Mouse (Mus musculus): ENCODE measurements around the gene Mtmr12. TPM values are rescaled to one million over a fixed set of nuclear protein-coding genes. Genes with fewer than 3 reads are reported as not detected.

Mtmr12 gene
- polyA plus RNA-seq, 1 experiment, result 30.5 TPM

DNA sequence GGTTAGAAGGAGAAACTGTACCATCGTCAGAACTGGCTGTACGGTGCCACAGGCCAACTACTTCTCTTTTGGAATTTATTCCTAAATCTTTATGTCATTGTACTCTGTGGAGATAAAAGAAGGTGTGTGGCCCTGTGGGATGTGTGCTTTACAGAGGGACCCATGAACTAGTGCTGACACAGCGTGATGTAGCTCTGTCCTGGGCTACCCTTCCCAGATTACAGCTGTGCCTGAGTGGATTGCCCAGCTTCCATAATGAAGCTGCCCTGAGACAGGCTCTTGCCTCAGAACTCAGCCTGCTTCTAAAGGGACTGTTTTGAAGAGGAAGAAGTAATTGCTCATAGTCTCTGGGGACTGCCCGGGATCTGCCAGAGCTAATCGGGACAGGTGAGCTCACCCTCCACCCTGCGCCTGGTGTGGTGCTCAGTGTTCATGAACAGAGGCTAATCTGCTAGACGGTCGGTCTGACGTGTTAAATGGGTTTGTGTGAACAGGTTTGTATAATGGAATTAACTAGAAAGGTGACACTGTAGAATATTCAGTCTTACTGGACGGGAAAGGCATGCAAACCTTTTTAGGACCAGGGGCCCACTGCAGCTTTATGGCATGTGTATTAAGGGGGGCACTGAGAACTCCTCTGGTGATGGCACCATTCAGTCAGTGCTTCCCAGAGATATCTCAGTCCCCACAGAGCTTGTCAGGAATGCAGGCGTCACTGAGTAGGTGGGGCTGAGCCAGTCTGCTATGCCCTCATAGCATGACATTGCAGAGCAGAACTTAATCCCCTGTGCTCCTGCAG lies 41.7 kb downstream of the Mtmr12 start:
- TF ChIP-seq CTCF (IDR thresholded peaks at IDR 0.05; ENCODE audit: extremely low read depth, insufficient read depth, low read length) (no peak), POLR2A (IDR thresholded peaks at IDR 0.05; ENCODE audit: extremely low read depth, insufficient read depth, low read length) (no peak)
- H3K27ac ChIP-seq (ENCODE audit: insufficient read depth, low read length), result peak overlapping the region; percentile 87
- H3K4me1 ChIP-seq (ENCODE audit: control insufficient read depth, insufficient read depth, low read length), result peaks cover 20% of the 10 kb centered on the region
- no peak overlapping the region for H3K4me3 ChIP-seq (ENCODE audit: insufficient read depth, low read length)

DNA sequence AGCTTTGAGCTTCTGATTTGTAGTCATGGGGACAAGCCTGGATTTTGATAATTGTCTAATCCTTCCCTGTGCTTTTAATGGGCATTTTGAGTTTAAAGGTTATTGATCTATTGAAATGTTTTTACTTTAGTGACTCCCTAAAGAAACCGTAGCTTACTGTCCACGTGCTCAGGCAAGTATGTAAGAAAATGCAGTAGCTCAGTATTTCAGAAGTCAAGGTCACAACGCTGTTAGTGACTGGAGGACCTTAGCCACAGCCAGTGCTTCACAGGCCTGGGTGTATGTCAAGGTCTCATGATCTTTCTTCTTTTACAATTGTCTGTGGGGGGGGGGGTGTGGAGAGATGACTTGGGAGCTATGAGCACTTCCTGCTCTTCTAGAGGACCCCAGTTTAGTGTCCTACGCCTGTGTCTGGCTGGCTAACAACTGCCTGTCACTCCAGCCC lies 42.4 kb downstream of the Mtmr12 start:
- no peak for TF ChIP-seq POLR2A (IDR thresholded peaks at IDR 0.05; ENCODE audit: extremely low read depth, insufficient read depth, low read length)
- no peak for TF ChIP-seq CTCF (IDR thresholded peaks at IDR 0.05; ENCODE audit: extremely low read depth, insufficient read depth, low read length)
- peaks cover 20% of the 10 kb centered on the region for H3K4me1 ChIP-seq (ENCODE audit: control insufficient read depth, insufficient read depth, low read length)
- H3K27ac ChIP-seq (ENCODE audit: insufficient read depth, low read length), result peak overlapping the region; percentile 87; the same call in 1 of the 2 replicates
- H3K4me3 ChIP-seq (ENCODE audit: insufficient read depth, low read length), result no peak overlapping the region

DNA sequence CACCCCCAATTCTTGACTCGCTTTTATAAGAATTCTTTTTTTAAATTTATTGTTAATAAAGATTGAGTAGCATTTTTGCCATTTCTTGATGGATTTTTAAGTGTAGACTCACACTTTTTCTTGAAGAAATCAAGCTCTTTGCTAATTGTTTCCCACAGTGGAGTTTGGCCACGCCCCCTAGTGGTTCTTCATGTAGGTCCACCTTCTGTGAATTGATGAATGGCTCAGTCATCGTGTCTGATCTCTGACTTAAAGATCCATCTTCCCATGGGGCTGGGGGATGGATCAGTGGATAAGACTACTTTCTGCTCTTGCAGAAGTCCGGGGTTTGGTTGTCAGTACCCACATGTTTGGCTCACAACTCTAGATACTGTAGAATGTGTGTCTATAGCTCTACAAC lies 43.5 kb downstream of the Mtmr12 start:
- TF ChIP-seq POLR2A (IDR thresholded peaks at IDR 0.05; ENCODE audit: extremely low read depth, insufficient read depth, low read length), result no peak
- TF ChIP-seq CTCF (IDR thresholded peaks at IDR 0.05; ENCODE audit: extremely low read depth, insufficient read depth, low read length), result peak; percentile 45
- peaks cover 20% of the 10 kb centered on the region for H3K4me1 ChIP-seq (ENCODE audit: control insufficient read depth, insufficient read depth, low read length)
- H3K4me3 ChIP-seq (ENCODE audit: insufficient read depth, low read length), result no peak overlapping the region
- H3K27ac ChIP-seq (ENCODE audit: insufficient read depth, low read length), result no peak overlapping the region

DNA sequence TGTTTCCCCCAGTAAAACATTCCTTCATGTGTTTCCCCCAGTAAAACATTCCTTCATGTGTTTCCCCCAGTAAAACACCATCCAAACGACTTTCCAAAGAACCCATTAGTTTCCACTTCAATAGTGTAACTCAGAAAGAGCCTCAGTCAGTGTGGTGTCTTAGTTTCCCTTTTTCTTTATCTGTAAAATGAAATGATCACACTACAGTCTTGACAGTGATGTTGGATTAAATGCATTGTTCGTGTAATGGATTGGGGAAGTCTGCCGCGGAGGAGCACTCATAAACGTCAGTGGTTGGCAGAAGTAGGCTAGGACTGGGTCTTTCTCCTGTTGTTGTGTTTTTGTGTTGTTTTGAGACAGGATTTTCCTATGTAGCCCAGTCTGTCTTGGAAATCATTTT lies 45.5 kb downstream of the Mtmr12 start:
- peaks cover 13% of the 10 kb centered on the region for H3K4me1 ChIP-seq (ENCODE audit: control insufficient read depth, insufficient read depth, low read length)
- no peak overlapping the region for H3K4me3 ChIP-seq (ENCODE audit: insufficient read depth, low read length)
- TF ChIP-seq POLR2A (IDR thresholded peaks at IDR 0.05; ENCODE audit: extremely low read depth, insufficient read depth, low read length), result no peak
- no peak for TF ChIP-seq CTCF (IDR thresholded peaks at IDR 0.05; ENCODE audit: extremely low read depth, insufficient read depth, low read length)
- H3K27ac ChIP-seq (ENCODE audit: insufficient read depth, low read length), result no peak overlapping the region

DNA sequence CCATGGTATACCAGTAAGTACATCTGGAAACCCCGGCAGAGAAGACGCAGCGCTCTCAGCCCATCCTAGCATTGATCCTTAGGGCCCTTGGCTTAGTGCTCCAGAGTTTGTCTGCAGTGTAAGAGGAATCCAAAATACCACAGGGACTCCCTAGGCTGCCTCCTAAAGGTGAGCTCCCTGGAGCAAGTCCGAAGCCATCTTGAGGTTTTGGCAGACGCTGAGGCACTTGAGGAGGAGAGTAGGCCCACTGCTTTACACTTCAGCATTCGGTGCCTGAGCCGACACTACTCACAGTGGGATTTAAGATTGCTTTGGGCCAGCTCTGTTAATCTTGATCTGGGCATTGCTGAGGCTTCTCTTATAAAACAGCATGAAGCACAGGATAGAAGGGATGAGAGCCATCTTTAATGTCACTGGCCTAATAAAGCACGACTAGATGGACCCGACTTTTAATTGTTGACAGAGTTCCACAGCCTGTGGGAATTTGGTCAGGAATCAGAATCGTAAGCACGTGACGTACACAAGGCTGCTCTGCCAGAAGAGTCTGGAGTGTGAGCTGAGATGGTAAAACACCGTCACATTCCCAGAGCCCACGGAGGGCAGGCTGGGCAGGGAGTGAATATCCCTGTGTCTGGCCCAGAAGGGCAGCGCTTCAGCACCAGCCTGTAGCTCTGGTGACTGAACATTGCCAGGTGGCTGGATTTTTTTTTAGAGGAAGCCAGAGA lies 46.8 kb downstream of the Mtmr12 start:
- no peak overlapping the region for H3K27ac ChIP-seq (ENCODE audit: insufficient read depth, low read length)
- no peak overlapping the region for H3K4me3 ChIP-seq (ENCODE audit: insufficient read depth, low read length)
- peaks cover 5% of the 10 kb centered on the region for H3K4me1 ChIP-seq (ENCODE audit: control insufficient read depth, insufficient read depth, low read length)
- no peak for TF ChIP-seq POLR2A (IDR thresholded peaks at IDR 0.05; ENCODE audit: extremely low read depth, insufficient read depth, low read length)
- no peak for TF ChIP-seq CTCF (IDR thresholded peaks at IDR 0.05; ENCODE audit: extremely low read depth, insufficient read depth, low read length)

DNA sequence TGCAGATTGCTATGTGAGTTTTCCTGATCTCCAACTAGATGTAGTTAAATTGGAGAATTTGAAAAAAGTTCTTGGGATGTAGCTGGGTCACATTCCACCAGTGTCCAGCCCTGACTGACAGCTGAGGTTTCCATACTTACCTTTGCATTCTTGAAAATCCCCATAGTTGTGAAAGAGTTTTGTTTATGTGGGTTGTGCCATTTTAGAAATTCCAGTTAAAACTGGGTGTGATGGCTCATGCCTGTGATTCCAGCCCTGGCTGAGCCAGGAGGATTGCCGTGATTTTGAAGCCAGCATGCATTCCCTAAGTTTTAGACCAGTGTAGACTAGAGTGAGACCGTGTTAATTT lies 47.3 kb downstream of the Mtmr12 start:
- H3K4me1 ChIP-seq (ENCODE audit: control insufficient read depth, insufficient read depth, low read length), result 0 out of 2 replicates have a peak, but pooled peaks cover 1% of the 10 kb centered on the region
- TF ChIP-seq CTCF (IDR thresholded peaks at IDR 0.05; ENCODE audit: extremely low read depth, insufficient read depth, low read length) (no peak), POLR2A (IDR thresholded peaks at IDR 0.05; ENCODE audit: extremely low read depth, insufficient read depth, low read length) (no peak)
- no peak overlapping the region for H3K4me3 ChIP-seq (ENCODE audit: insufficient read depth, low read length)
- no peak overlapping the region for H3K27ac ChIP-seq (ENCODE audit: insufficient read depth, low read length)

DNA sequence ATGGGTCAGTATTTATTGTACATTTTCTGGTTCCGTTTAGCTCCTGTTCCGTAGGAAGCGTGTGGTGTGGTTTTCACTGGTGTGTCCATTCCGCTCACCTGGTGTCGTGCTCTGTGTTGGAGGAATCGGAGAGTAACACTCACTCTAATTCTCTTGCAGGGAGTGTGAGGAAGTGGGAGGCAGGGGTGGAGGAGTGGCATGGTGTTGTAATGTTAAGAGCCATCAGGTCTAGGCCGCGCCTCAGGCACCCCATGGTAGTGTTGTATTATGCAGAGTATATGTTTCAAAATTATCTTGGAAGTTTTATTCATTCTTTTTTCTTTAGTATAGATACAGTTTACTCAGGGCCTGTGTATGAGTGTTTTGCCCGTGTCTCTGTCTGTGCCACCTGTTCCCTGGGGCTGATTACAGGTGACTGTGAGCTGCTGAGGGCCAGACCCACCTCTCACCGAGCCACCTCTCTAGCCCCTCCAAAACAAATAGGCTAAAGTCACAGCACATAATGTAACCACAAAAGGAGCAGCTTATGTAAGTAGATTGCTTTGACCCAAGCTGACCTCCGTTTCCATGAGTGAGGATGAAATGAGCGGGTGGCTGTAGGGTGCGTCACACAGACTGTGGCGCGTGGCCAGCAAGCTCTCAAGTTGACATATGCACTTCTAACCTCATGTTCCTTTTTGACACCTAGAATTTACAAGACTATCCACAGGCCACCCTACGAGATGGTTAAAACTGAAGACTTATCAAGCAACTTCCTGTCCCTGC lies 53.1 kb downstream of the Mtmr12 start:
- Histone ChIP-seq H3K27ac (ENCODE audit: insufficient read depth, low read length) (no peak overlapping the region), H3K4me3 (ENCODE audit: insufficient read depth, low read length) (no peak overlapping the region)
- TF ChIP-seq CTCF (IDR thresholded peaks at IDR 0.05; ENCODE audit: extremely low read depth, insufficient read depth, low read length), result no peak
- TF ChIP-seq POLR2A (IDR thresholded peaks at IDR 0.05; ENCODE audit: extremely low read depth, insufficient read depth, low read length), result no peak

DNA sequence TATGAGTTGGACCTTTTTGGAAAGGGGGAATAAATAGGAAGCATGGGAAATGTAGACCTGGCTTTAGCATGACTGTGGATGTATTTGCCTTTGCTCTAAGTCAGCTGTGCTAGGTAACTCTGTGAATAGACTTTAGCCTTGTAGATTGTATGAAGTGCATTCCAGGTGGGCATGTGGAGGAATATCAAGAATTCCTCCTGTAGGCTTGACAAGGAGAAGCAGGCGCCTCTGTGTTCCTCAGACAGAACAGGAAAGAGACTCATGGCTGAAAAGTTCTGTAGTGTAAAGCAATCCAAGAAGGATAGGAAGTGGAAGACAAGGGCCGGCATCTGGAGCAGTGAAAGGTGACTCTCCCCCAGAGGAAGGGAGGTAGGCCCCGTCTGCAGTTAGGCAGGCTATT lies 58.2 kb downstream of the Mtmr12 start:
- no peaks in the 10 kb centered on the region for H3K4me1 ChIP-seq (ENCODE audit: control insufficient read depth, insufficient read depth, low read length)
- no peak for TF ChIP-seq CTCF (IDR thresholded peaks at IDR 0.05; ENCODE audit: extremely low read depth, insufficient read depth, low read length)
- TF ChIP-seq POLR2A (IDR thresholded peaks at IDR 0.05; ENCODE audit: extremely low read depth, insufficient read depth, low read length), result no peak

More for the DNA sequence above, 53.1 kb downstream of the Mtmr12 start:
- no peaks in the 10 kb centered on the region for H3K4me1 ChIP-seq (ENCODE audit: control insufficient read depth, insufficient read depth, low read length)

DNA sequence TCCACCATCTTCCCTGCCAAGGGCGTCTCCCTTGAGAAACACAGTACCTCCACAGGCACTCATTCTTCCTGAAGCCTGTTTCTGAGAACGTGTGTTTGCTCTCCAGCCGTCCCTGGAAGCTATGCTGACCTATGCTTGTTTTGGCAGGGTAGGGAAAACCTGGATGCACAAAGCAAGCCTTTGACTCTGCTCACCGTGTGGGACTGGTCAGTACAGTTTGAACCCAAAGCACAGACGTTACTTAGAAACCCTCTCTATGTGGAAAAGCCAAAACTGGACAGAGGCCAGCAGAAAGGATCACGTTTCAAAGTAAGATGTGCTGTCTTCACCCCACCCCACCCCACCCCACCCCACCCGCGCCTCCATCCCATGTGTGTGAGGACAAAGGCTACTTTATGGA lies 61.6 kb downstream of the Mtmr12 start:
- Histone ChIP-seq H3K27ac (ENCODE audit: insufficient read depth, low read length) (no peak overlapping the region), H3K4me3 (ENCODE audit: insufficient read depth, low read length) (no peak overlapping the region), H3K4me1 (ENCODE audit: control insufficient read depth, insufficient read depth, low read length) (no peaks in the 10 kb centered on the region)
- TF ChIP-seq POLR2A (IDR thresholded peaks at IDR 0.05; ENCODE audit: extremely low read depth, insufficient read depth, low read length) (no peak), CTCF (IDR thresholded peaks at IDR 0.05; ENCODE audit: extremely low read depth, insufficient read depth, low read length) (no peak)

More for the DNA sequence above, 58.2 kb downstream of the Mtmr12 start:
- H3K4me3 ChIP-seq (ENCODE audit: insufficient read depth, low read length), result no peak overlapping the region
- H3K27ac ChIP-seq (ENCODE audit: insufficient read depth, low read length), result no peak overlapping the region

Measured in cortical plate, adult 2 months (tissue).